Mouse (Mus musculus) spleen, postnatal 4 days (tissue): ENCODE data around the gene H1f0.
"Not testable (repeated sequence)": the region's sequence is repeated elsewhere in the genome, so short reads cannot be mapped to it uniquely, and the experiment has no call there.

Source experiments
- DNase-seq, 2 experiments: peaks; one replicate each; pipeline ENCODE4 v3.0.0; 2022; ENCODE audit warnings: low spot score in 2 of 2

The H1f0 gene

DNA sequence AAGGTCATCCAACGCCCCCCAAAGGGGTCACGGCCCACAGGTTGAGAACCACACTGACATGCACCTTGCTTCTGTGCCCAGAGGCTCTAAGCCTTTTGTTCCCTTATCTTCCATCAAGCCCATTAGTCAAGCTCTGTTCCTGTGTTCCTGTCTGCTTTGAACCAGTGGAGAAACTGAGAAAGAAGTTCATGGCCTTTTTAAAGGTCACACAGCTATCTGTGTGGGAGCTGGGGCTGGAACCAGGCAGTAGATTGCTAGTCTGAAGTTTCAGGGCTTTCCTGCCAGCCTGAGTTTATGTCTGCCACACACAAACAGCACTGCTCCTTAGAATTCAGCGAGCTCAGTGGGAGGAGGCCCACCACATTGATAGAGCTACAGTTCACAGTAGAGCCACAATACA is 25.2 kb upstream of the H1f0 start:
- no peak for DNase-seq

DNA sequence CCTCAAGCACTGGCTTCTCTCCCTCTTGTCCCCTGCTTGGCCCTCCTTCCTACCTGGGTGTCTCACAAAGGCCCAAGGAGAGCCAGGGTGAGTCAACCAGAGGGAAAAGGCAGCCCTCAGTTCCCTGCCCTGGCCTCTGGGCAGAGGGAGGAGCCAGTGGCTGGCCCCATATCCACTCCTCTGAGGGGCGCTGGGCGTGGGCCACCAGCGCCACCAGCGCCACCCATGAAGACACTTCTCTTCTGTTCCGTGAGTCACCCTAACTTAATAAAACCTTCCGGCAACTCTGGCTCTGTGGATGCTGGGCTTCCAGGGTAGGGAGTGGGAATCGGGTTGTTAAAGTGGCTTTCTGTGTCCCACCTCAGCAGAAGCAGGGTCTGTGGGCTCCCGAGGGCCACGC is 22.7 kb upstream of the H1f0 start:
- no peak for DNase-seq

DNA sequence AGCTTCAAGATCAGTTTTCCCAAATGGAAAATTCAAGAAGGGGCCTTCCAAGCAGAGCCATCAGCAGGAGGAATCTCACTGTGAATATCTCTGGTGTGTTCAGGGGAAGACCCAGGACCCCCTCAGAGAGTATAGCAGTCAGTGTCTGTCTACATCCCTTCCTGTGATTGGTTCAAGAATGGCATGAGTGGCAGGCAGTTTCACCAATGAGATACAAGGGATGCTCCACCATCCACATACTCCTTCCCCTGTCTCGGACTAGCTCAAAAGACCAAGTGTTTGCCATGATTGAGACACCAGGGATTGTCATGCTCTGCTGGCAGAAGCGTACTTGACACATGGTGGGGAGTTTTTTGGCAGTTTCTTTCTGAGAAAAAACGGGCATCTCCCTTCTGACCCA is 21.6 kb upstream of the H1f0 start:
- DNase-seq = no peak

DNA sequence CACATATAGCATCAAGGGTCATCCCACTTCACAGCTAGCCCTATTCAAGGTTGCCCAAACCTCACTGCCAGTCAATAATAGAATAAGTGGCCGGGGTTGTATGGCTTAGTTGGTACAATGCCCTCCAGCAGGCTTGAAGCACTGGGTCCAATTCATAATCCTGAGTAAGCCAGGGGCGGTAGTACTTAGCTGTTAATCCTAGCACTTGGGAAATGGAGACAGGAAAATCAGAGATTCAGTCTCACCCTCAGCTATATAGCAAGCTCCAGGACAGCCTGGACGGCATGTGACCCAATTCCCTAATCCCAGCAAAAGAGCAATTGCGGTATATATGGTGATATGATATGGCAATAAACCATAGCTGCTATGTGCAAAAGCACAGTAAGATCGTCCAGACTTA is 21.2 kb upstream of the H1f0 start:
- no peak for DNase-seq

DNA sequence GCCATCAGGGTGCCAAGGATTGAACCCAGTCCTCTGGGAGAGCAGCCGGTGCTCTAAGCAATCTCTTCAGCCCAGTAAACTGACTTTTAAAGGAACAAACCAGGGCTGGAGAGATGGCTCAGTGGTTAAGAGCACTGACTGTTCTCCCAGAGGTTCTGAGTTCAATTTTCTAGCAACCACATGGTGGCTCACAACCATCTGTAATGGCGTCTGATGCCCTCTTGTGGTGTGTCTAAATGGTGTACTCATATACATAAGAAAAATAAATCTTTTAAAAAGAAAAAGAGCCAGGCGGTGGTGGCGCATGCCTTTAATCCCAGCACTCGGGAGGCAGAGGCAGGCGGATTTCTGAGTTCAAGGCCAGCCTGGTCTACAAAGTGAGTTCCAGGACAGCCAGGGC is 20.4 kb upstream of the H1f0 start:
- DNase-seq = not testable (repeated sequence)

DNA sequence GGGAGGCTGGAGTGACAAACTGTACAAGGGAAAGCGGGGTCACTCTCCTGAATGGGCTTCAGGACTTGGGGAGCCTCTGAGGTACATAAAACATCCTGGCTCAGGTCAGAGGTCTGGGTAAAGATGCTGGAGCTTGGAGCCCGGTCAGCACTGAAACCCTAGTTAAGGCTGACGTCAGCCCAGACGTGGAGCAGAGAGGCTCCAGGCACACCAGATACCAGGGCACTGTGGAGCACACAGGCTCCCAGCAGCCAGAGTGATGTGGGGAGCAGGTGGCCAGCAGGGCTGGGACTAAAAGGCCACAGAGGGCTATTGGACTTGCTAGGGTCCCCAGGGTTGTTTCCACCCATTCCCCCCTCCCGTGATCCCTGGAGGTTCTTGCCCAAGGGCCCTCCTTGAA is 18.5 kb upstream of the H1f0 start:
- DNase-seq = no peak

DNA sequence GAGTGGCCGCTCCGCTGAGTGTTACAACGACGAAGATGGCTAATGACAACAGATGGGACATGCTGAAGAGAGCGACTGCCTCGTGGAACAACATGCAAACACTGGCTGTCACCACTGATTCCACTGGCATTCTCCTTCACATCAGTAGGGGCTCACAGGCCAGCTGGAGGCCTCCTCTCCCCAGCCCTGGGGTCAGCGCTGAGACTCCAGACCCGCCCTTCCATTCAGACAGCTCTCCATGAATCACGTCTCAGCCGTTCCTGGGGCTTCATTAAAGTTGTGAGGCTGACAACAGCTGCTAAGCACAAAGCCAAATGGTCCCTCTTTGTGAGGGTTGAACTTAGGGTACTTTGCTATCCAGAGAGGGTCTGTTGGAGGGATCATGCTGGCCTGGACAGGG is 16.7 kb upstream of the H1f0 start:
- DNase-seq = no peak

DNA sequence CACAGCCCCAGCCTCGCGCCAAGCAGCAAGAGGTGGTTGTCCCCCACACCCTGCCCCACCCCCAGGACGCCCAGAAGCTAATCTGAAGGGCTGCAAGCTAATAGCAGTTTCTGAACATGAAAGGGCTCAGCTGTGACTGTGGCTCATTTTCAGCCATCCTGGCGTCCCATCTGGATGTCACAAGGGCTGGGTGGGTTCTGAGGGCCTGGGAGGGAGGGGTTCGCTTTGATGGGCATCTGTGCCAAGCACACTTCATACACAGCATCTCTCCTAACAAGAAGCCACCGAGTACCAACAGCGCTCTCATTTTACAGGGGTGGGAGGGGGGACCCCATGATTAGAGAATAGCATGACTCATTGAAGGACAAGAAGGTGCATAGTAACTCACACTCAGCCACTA is 14.9 kb upstream of the H1f0 start:
- no peak for DNase-seq

DNA sequence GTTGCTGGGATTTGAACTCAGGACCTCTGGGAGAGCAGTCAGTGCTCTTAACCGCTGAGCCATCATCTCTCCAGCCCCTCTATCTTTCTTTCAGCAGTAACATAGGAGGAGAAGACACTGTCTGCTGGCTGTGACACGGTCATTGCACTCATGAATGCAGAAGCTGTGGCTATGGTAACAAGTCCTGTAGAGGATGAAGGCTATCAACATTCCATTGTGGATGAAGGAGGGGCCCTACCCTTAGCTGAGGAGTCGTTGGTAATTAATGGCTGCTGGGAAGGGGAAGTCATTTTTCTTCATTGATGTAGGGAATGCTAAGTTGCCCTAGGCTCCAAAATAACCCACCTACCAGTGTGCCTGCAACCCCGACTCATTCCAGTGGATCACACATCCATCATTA is 10.1 kb upstream of the H1f0 start:
- no peak for DNase-seq

DNA sequence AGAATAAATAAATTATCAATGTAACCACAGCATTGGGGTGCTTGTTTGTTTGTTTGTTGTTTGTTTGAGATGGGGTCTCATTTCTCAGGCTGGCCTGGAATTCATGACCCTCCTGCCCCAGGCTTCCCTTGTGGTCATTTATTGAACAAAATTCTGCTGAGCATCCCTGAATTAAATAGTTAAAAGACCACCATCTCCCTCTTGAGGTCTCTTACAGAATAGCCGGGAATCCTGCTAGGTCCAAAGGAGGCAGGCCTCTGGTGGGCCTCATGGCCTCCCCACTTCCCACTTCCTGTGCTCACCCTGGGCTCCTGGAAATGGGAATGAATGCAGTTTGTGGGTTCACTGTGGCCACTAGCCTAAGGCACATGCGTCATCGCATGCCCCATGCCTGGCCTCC is 9.4 kb upstream of the H1f0 start:
- DNase-seq = no peak

DNA sequence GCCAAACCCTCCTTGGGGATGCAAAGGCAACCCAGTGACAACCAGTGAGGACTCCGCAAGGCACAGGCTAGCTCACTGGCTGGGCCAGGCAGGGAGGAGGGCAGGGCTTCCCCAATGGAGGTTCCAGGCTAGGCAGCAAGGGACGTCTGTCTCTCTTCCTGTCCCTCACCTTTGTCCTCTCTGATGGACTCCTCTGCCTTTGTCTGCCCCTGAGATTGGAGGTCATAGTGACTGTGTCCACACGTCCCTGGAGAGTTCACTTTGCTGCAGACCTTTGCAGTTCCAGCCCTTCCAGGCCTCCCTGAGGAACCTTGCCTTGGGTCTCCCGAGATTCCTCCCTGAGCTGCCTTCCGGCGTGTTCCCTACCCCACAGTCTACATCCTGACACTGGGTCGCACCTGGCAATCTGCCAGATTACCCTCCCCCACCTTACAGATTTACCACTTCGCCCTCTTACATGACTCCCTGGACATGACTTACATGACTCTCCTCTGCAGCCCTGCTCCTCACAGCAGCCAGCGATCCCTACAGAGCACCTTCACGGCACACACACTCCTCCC is 5.5 kb upstream of the H1f0 start:
- DNase-seq = no peak

DNA sequence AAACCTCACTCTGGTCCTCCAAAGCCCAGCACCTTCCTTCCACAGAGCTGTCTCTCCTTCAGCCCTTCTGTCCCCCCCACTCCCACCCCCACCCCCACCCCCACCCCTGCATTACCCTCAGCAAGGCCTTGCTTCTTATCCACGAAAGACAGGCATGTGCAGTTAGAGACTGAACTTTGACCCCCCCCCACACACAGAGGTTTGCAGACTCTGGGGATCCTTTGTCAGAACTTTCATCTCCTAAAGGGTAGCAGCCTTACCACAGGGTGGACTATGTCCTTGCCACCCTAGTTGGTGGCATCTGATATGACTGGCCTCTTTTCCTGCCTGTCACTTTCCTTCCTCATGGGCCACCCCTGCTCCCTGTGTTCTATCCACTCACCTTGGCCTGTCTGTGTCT is 4.9 kb upstream of the H1f0 start:
- no peak for DNase-seq

DNA sequence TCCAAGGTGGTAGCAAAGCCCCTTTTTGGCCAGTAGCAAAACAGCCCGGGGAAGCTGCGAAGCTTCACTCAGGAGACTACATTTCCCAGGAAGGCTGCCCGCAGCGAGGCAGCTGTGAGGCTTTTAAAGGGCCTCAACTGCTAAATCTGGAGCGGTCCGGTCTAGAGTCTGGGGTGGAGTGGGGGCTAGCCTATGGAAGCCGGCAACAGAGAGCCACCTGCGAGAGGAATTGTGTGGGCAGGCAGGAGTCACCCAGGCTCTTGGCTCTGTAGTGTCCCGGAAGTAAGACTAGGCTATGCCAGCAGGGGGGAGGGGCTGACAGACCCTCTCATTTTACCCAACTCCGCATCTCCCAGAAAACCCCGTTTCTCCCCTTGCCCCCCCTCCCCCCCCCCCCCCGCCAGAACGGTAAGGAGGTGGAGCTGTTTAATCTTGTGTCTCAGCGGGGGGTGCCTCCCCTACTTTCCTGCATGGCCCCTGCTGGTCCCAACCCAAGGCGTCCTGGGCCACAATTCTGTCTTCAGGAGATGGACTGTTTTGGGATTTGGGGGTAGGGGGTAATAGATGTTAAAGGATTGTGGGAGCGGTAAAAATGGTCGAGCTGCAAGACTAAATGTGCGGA is 2.5 kb upstream of the H1f0 start:
- no peak for DNase-seq

DNA sequence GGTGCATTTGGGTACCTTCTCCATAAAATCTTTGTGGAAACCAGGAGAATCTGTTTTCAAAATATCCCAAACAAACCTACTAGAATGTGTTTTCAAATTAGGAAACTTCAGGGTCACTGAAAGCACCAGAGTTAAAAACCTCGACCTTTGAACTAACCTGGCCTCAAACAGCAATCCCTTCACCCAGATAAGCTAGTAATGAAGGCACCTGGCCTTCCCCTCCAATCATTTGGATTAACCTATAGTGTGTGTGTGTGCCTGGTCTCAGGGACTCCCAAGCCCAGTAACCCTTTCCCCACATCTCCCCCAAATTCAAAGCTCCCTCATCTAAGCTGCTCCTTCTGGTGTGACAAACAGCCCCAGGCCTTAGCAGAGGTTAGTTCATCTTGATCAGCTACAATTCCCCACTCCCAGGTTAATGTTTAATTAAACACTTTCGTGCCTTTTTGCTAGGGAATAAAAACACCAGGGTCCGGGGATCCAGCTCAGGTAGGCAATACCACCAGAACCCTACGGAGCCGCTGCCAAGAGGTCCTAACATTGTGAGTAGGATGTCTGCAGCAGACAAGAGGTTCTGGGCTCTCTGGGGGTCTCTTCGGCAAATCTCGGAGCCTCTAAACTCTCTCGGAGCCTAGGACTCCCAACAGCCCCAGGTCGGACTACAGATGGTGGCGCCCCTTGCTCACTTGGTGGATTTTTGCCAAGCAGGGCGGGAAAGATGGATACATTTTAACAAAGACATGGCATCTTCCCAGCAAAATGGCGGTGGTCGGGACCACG is 1.5 kb upstream of the H1f0 start:
- DNase-seq = no peak

DNA sequence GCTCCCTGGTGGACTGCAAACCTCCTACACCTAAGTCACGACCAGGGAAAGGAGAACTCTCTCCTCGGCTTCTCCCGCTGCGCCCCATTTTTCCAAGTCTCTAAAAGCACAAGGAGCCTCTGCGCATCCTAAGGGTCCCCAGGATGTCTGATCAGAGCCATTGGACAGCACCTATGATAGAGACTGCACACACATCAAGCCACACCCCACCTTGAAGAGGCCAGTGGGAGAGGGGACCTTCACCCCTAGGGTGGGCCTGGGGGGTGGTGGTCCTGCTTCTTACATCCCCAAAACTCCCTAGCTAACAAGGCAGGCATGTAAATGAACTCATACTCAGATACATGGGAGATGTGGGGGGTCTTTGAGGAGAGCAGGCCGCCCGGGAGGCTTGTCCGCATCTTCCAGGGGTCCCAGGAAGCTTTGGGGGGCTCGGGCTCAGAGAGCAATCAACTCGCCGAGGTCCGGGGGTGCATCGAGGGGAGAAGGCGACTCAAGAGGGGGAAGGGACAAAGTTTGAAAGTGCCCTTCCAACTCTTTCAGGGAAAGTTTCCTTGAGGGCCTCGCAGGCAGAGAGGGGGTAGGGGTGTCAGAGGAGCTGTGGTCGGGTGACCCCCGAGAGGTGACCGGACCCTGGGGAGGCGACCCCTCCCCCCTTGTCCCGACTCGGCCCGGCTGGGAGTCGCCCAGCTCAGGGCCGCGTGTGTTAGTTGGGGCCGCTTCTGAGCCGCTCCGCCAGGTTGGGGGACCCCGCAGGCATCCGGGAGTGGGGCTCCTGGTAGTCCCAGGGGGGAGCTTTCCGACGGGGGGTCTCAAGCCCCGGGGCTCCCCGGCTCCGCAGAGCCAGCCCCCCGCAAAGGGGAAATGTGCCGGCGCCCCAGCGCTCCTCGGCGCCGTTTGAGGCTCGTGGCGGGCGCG is 702 bp upstream of the H1f0 start:
- DNase-seq = no peak

DNA sequence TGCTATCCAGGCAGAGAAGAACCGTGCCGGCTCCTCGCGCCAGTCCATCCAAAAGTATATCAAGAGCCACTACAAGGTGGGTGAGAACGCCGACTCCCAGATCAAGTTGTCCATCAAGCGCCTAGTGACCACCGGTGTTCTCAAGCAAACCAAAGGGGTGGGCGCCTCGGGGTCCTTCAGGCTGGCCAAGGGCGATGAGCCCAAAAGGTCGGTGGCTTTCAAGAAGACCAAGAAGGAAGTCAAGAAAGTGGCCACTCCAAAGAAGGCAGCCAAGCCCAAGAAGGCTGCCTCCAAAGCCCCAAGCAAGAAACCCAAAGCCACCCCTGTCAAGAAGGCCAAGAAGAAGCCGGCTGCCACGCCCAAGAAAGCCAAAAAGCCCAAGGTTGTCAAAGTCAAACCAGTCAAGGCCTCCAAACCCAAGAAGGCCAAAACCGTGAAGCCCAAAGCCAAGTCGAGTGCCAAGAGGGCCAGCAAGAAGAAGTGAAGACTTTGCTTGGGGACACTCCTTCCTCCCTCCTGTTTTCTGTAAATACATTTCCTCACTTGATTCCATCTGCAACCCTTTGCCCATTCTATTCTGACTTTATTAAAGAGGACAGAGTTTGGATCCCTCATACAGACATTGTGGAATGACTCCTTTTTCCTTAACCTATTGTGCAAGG is 704 bp downstream of the H1f0 start:
- no peak for DNase-seq

DNA sequence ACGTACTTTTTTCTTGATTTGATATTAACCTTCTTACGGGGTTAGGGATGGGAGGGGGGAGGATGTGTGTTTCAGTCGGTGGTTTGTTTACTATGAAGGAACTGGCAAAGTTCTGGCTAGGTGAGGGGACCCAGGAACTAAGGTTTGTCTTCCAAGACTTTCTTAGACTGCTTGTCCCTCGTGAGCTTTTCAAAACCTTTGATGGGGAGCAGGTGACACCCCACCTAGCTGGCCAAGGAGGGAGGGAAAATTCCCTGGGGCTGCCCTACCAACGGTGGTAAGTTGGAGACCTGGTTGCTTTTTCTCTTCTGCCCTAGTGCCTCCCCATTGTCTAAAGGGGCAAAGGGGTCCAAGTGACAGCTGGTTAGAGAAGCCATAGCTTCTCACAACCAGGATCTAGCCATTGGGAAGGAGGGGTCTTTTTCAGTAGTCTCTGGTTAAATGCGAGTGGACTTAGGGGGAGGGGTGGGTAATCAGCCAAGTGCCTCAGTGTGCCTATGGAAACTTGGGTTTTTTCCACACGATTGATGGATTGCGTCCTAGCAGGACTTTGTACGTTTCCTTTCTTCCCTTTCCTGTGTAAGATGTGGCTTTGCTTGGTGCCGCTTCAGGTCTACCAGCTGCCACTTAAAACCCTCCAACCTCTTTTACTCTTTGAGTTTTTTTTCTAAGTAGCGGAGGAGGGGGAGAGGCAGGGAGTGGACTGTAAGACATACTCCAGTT is 1.4 kb downstream of the H1f0 start:
- DNase-seq = no peak

DNA sequence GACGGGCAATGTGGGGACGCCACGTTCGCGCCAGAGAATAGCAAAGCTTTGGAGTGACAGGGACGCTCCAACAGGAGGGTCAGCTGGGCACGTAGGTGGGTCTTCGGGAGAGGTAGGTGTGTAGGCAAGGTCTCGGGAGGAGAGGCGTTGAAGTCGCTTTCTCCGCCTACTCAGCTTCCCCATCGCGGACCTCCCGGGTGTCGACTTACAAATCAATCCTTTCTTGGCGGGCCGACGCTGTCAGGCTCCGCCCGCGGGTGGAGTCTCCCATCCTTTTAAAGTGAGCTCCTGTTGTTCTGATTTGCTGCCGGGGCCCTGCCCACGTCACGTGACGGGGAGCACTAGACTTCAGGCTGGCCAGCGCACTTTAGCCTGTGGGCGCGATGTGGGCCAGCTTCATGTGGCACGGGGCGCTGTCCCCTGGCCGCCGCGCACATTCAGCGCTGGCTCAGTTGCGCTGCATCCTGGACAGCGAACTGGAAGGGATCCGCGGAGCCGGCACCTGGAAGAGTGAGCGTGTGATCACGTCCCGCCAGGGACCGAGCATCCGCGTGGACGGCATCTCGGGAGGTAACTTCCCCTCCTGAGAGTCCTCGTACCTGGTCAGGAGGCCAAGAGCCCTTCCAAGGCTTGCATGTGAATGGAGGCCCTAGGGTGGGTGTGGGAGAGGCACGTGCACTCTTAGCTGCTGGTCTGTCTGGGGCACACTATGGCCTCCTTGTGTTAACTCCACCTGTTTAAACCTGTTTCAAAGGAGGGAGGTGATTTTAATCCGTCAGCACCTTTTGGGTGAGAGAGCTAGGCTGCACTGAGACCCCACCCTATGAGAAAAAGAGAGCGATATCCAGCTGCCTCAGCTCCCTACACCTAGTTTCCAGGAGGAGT is 2.5 kb downstream of the H1f0 start:
- DNase-seq = peak; percentile 61 to 74

DNA sequence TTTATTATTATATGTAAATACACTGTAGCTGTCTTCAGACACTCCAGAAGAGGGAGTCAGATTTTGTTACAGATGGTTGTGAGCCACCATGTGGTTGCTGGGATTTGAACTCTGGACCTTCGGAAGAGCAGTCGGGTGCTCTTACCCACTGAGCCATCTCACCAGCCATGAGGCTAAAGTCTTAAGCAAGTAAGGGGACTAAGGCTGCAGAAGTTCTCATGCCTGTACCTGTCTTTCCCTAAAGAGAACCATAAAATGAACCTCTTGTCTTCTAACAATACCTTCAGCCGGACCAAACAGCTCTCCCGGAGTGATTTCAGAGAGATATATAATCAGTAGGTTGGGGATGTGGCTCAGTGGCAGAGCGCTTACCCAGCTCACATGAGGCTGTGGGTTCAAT is 3.7 kb downstream of the H1f0 start:
- not testable (repeated sequence) for DNase-seq

DNA sequence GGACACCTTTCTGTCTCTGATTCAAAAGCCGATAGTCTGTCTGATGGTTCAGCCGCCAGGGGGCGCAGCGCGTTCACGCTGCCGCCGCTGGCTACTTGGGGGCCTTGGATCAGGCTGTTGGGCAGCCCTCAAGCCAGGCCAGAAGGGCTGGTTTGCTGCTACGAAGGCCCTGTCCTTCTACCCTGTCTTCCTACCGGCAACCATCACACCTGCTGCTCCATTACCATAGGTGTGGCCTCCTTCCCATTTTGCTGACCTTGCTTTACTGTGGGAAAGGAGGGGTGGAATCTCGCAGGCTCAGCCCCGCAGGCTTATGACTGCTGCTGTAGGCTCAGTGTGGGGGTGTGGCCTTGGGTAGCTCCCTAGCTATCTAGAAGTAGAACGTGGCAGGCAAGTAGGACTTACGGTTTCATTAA is 9.7 kb downstream of the H1f0 start:
- DNase-seq = peak; percentile 74 to 93
